Mouse (Mus musculus): Measurements from ENCODE around the gene BC016579.

DNA sequence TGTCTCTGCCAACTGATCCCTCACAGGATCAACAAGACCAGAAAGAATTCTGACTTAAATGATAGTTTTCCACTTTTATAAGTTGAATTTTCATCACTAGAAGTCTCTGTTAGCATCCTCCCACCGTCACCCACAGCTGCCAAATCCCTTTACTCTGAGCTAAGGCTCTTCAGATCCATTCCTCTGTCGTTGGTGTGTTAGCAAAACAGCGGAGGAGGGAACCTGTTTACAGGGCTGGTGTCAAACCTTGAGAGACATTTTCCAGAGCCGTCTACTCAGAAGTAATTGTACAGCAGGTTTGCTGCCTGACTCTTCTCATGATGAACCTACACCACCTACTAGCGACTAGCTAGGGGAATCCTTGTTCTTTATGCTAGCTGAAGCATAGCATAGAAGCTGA, 45.4 kb upstream of the BC016579 start:
- TF ChIP-seq POLR2A (IDR thresholded peaks at IDR 0.05; ENCODE audit: low read depth, low read length) (no peak), CTCF (IDR thresholded peaks at IDR 0.05; ENCODE audit: extremely low read depth, insufficient read depth, insufficient read length, insufficient replicate concordance) (no peak)
